Mouse (Mus musculus): ENCODE data around the gene 1700003F12Rik. TPM values are rescaled to one million over a fixed set of nuclear protein-coding genes. Genes with fewer than 3 reads are reported as not detected.

The 1700003F12Rik gene
- total RNA-seq, 1 experiment = 1.7 TPM

- H3K36me3 ChIP-seq (ENCODE audit: control insufficient read depth, insufficient read depth, low read length, poor library complexity, severe bottlenecking) = peaks cover 32% of the 10 kb centered on the region
- no peak for TF ChIP-seq HCFC1 (IDR thresholded peaks at IDR 0.05; ENCODE audit: borderline replicate concordance, insufficient read depth, low read length)
- TF ChIP-seq MAFK (IDR thresholded peaks at IDR 0.05; ENCODE audit: insufficient read depth, low read depth, low read length) = no peak
- no peak for TF ChIP-seq ZC3H11A (IDR thresholded peaks at IDR 0.05; ENCODE audit: borderline replicate concordance, low read depth, low read length)
- TF ChIP-seq ZNF384 (IDR thresholded peaks at IDR 0.05; ENCODE audit: low read depth, low read length) = no peak
- no peak overlapping the region for H3K27ac ChIP-seq (ENCODE audit: insufficient read depth, low read depth, low read length, poor library complexity, severe bottlenecking)
- H3K4me1 ChIP-seq (ENCODE audit: control insufficient read depth in 2 of 2, insufficient read depth in 2 of 2, low read length in 2 of 2, poor library complexity in 1 of 2) = peaks cover 0 to 2% of the 10 kb centered on the region in 2 experiments; a peak in 1 of 4 replicates
- no peaks in the 10 kb centered on the region for H3K9me3 ChIP-seq (ENCODE audit: control insufficient read depth, insufficient read depth, low read depth, low read length)
- no peak overlapping the region for H3K9ac ChIP-seq (ENCODE audit: insufficient read depth, low read depth, low read length, poor library complexity, severe bottlenecking)
- in situ Hi-C loops (cut with MboI; ENCODE audit: low sequenced_read_pairs in 2 of 2, unreplicated experiment in 2 of 2) = no loop called here
- DNase-seq (ENCODE audit: low read depth, low spot score) = no peak
- no peak overlapping the region for H3K4me3 ChIP-seq (ENCODE audit: insufficient read depth in 1 of 2, low read depth in 1 of 2, low read length in 2 of 2, poor library complexity in 1 of 2, severe bottlenecking in 1 of 2)
Observed at GRCm38 (mm10) chr2:154539720-154540119, 7.2 kb upstream of the 1700003F12Rik start.

GRCm38 (mm10) chr2:154541630-154542029 is 5.3 kb upstream of the 1700003F12Rik start:
- 0 out of 2 replicates have a peak, but pooled peaks have one; percentile 36 for TF ChIP-seq ZNF384 (IDR thresholded peaks at IDR 0.05; ENCODE audit: low read depth, low read length)
- no peak for TF ChIP-seq MAFK (IDR thresholded peaks at IDR 0.05; ENCODE audit: insufficient read depth, low read depth, low read length)
- no peak for TF ChIP-seq CHD2 (IDR thresholded peaks at IDR 0.05; ENCODE audit: low read depth, low read length)
- peak; percentile 2; the same call in 1 of the 2 replicates for TF ChIP-seq ZC3H11A (IDR thresholded peaks at IDR 0.05; ENCODE audit: borderline replicate concordance, low read depth, low read length)
- no peak for TF ChIP-seq HCFC1 (IDR thresholded peaks at IDR 0.05; ENCODE audit: borderline replicate concordance, insufficient read depth, low read length)
- peaks cover 21% of the 10 kb centered on the region for H3K36me3 ChIP-seq (ENCODE audit: control insufficient read depth, insufficient read depth, low read length, poor library complexity, severe bottlenecking)
- H3K9me3 ChIP-seq (ENCODE audit: control insufficient read depth, insufficient read depth, low read depth, low read length) = no peaks in the 10 kb centered on the region
- no peak overlapping the region for H3K9ac ChIP-seq (ENCODE audit: insufficient read depth, low read depth, low read length, poor library complexity, severe bottlenecking)
- no peak for DNase-seq (ENCODE audit: low read depth, low spot score)
- no peak overlapping the region for H3K27ac ChIP-seq (ENCODE audit: insufficient read depth, low read depth, low read length, poor library complexity, severe bottlenecking)
- H3K4me1 ChIP-seq (ENCODE audit: control insufficient read depth in 2 of 2, insufficient read depth in 2 of 2, low read length in 2 of 2, poor library complexity in 1 of 2) = peaks cover 0 to 2% of the 10 kb centered on the region in 2 experiments; a peak in 1 of 4 replicates
- no peak overlapping the region for H3K4me3 ChIP-seq (ENCODE audit: insufficient read depth in 1 of 2, low read depth in 1 of 2, low read length in 2 of 2, poor library complexity in 1 of 2, severe bottlenecking in 1 of 2)
- in situ Hi-C loops (cut with MboI; ENCODE audit: low sequenced_read_pairs in 2 of 2, unreplicated experiment in 2 of 2) = no loop called here

- Histone ChIP-seq H3K27ac (ENCODE audit: insufficient read depth, low read depth, low read length, poor library complexity, severe bottlenecking) (no peak overlapping the region), H3K36me3 (ENCODE audit: control insufficient read depth, insufficient read depth, low read length, poor library complexity, severe bottlenecking) (peaks cover 11% of the 10 kb centered on the region), H3K9me3 (ENCODE audit: control insufficient read depth, insufficient read depth, low read depth, low read length) (no peaks in the 10 kb centered on the region), H3K4me1 (ENCODE audit: control insufficient read depth in 2 of 2, insufficient read depth in 2 of 2, low read length in 2 of 2, poor library complexity in 1 of 2) (peaks cover 0 to 3% of the 10 kb centered on the region in 2 experiments; a peak in 1 of 4 replicates), H3K4me3 (ENCODE audit: insufficient read depth in 1 of 2, low read depth in 1 of 2, low read length in 2 of 2, poor library complexity in 1 of 2, severe bottlenecking in 1 of 2) (no peak overlapping the region), H3K9ac (ENCODE audit: insufficient read depth, low read depth, low read length, poor library complexity, severe bottlenecking) (no peak overlapping the region)
- DNase-seq (ENCODE audit: low read depth, low spot score) = no peak
- in situ Hi-C loops (cut with MboI; ENCODE audit: low sequenced_read_pairs in 2 of 2, unreplicated experiment in 2 of 2) = no loop called here
- TF ChIP-seq MAFK (IDR thresholded peaks at IDR 0.05; ENCODE audit: insufficient read depth, low read depth, low read length) = no peak
- no peak for TF ChIP-seq ZC3H11A (IDR thresholded peaks at IDR 0.05; ENCODE audit: borderline replicate concordance, low read depth, low read length)
- TF ChIP-seq HCFC1 (IDR thresholded peaks at IDR 0.05; ENCODE audit: borderline replicate concordance, insufficient read depth, low read length) = no peak
- no peak for TF ChIP-seq CHD2 (IDR thresholded peaks at IDR 0.05; ENCODE audit: low read depth, low read length)
- no peak for TF ChIP-seq ZNF384 (IDR thresholded peaks at IDR 0.05; ENCODE audit: low read depth, low read length)
Observed at GRCm38 (mm10) chr2:154543567-154544347, 3.1 kb upstream of the 1700003F12Rik start.

GRCm38 (mm10) chr2:154548688-154549087 is 1.8 kb downstream of the 1700003F12Rik start:
- TF ChIP-seq ZC3H11A (IDR thresholded peaks at IDR 0.05; ENCODE audit: borderline replicate concordance, low read depth, low read length) (no peak), HCFC1 (IDR thresholded peaks at IDR 0.05; ENCODE audit: borderline replicate concordance, insufficient read depth, low read length) (no peak), MAFK (IDR thresholded peaks at IDR 0.05; ENCODE audit: insufficient read depth, low read depth, low read length) (no peak), ZNF384 (IDR thresholded peaks at IDR 0.05; ENCODE audit: low read depth, low read length) (no peak), CHD2 (IDR thresholded peaks at IDR 0.05; ENCODE audit: low read depth, low read length) (no peak)
- Histone ChIP-seq H3K4me3 (ENCODE audit: insufficient read depth in 1 of 2, low read depth in 1 of 2, low read length in 2 of 2, poor library complexity in 1 of 2, severe bottlenecking in 1 of 2) (no peak overlapping the region), H3K9me3 (ENCODE audit: control insufficient read depth, insufficient read depth, low read depth, low read length) (no peaks in the 10 kb centered on the region), H3K9ac (ENCODE audit: insufficient read depth, low read depth, low read length, poor library complexity, severe bottlenecking) (no peak overlapping the region), H3K4me1 (ENCODE audit: control insufficient read depth in 2 of 2, insufficient read depth in 2 of 2, low read length in 2 of 2, poor library complexity in 1 of 2) (peaks cover 3 to 10% of the 10 kb centered on the region in 2 experiments; a peak in 2 of 4 replicates), H3K27ac (ENCODE audit: insufficient read depth, low read depth, low read length, poor library complexity, severe bottlenecking) (no peak overlapping the region), H3K36me3 (ENCODE audit: control insufficient read depth, insufficient read depth, low read length, poor library complexity, severe bottlenecking) (peaks cover 2% of the 10 kb centered on the region; the same call in 1 of the 2 replicates)
- DNase-seq (ENCODE audit: low read depth, low spot score) = no peak
- in situ Hi-C loops (cut with MboI; ENCODE audit: low sequenced_read_pairs in 2 of 2, unreplicated experiment in 2 of 2) = no loop called here
